Mouse (Mus musculus): ENCODE results near the gene Ints11. TPM values are rescaled to one million over a fixed set of nuclear protein-coding genes. Genes with fewer than 3 reads are reported as not detected.

Ints11 gene
- total RNA-seq (2022) = 10 to 100 TPM; 30.5 to 40.2 (median 35.9) TPM

- DNase-seq (ENCODE audit: low spot score in 2 of 2) = peak; percentile 94 to 95
Observed at GRCm38 (mm10) chr4:155869317-155870033, at the start of gene Ints11, which contains the start of gene Cptp. Gene Ints11, plus strand, starts transcription at chr4:155869546. Gene Cptp, minus strand, starts transcription at chr4:155869440.

- no peak for DNase-seq (ENCODE audit: low spot score in 2 of 2)
Observed at GRCm38 (mm10) chr4:155821025-155821424, 48.3 kb upstream of the Ints11 start.

GRCm38 (mm10) chr4:155823443-155823842 is 45.9 kb upstream of the Ints11 start:
- DNase-seq (ENCODE audit: low spot score in 2 of 2) = no peak

- DNase-seq (ENCODE audit: low spot score in 2 of 2) = no peak
Observed at GRCm38 (mm10) chr4:155829866-155830265, 39.5 kb upstream of the Ints11 start.

- no peak for DNase-seq (ENCODE audit: low spot score in 2 of 2)
Observed at GRCm38 (mm10) chr4:155830596-155830995, 38.8 kb upstream of the Ints11 start.

GRCm38 (mm10) chr4:155831205-155831766 is 38.1 kb upstream of the Ints11 start, which contains the start of gene Aurkaip1:
Gene Aurkaip1, plus strand, starts transcription at chr4:155831272.
- DNase-seq (ENCODE audit: low spot score in 2 of 2) = peak; percentile 91 to 95

- peak in 1 of 2 experiments; percentile 26 for DNase-seq (ENCODE audit: low spot score in 2 of 2)
Observed at GRCm38 (mm10) chr4:155831831-155832230, 37.5 kb upstream of the Ints11 start.

- DNase-seq (ENCODE audit: low spot score in 2 of 2) = no peak
Observed at GRCm38 (mm10) chr4:155832321-155832720, 37.0 kb upstream of the Ints11 start.

- DNase-seq (ENCODE audit: low spot score in 2 of 2) = no peak
Observed at GRCm38 (mm10) chr4:155833234-155833633, 36.1 kb upstream of the Ints11 start.

- DNase-seq (ENCODE audit: low spot score in 2 of 2) = peak; percentile 66 to 70
Observed at GRCm38 (mm10) chr4:155833836-155834235, 35.5 kb upstream of the Ints11 start.

- DNase-seq (ENCODE audit: low spot score in 2 of 2) = no peak
Observed at GRCm38 (mm10) chr4:155837404-155838010, 31.8 kb upstream of the Ints11 start.

- no peak for DNase-seq (ENCODE audit: low spot score in 2 of 2)
Observed at GRCm38 (mm10) chr4:155838187-155839153, 30.9 kb upstream of the Ints11 start.

GRCm38 (mm10) chr4:155839483-155839910 is 29.8 kb upstream of the Ints11 start, which contains the start of gene Mxra8:
Gene Mxra8, plus strand, starts transcription at chr4:155839680.
- DNase-seq (ENCODE audit: low spot score in 2 of 2) = no peak

- DNase-seq (ENCODE audit: low spot score in 2 of 2) = no peak
Observed at GRCm38 (mm10) chr4:155840076-155841002, 29.0 kb upstream of the Ints11 start.

- DNase-seq (ENCODE audit: low spot score in 2 of 2) = no peak
Observed at GRCm38 (mm10) chr4:155841003-155841454, 28.3 kb upstream of the Ints11 start.

- no peak for DNase-seq (ENCODE audit: low spot score in 2 of 2)
Observed at GRCm38 (mm10) chr4:155841651-155842270, 27.6 kb upstream of the Ints11 start.

GRCm38 (mm10) chr4:155843231-155843630 is 26.1 kb upstream of the Ints11 start:
- no peak for DNase-seq (ENCODE audit: low spot score in 2 of 2)

- DNase-seq (ENCODE audit: low spot score in 2 of 2) = peak; percentile 80 to 91
Observed at GRCm38 (mm10) chr4:155846871-155847578, 22.3 kb upstream of the Ints11 start, which contains the start of gene Dvl1. Gene Dvl1, plus strand, starts transcription at chr4:155847402.
